Mouse (Mus musculus): ENCODE data around the gene Klhl30. TPM values are rescaled to one million over a fixed set of nuclear protein-coding genes. Genes with fewer than 3 reads are reported as not detected.

Gene Klhl30
- total RNA-seq, 2 experiments from 2014 or later = not detected

Other genes with a start within 250 kb of the Klhl30 start
- not detected for gene Rbm44, start 205.9 kb upstream of the Klhl30 start, total RNA-seq (2021)
- gene Ramp1, start 171.2 kb upstream of the Klhl30 start, total RNA-seq (2021) = 10 to 100 TPM; 60.8 to 65.0 TPM
- gene Ube2f, start 100.7 kb upstream of the Klhl30 start, total RNA-seq (2021) = 10 to 100 TPM; 53.1 to 57.9 TPM
- 10 to 100 TPM; 19.8 to 22.3 TPM for gene Scly, start 52.7 kb upstream of the Klhl30 start, total RNA-seq (2021)
- under 1 TPM in 1 of 2 experiments, not detected in 1; 0.07 TPM for gene Espnl, start 28.9 kb upstream of the Klhl30 start, total RNA-seq (2021)
- gene Erfe, start 15.4 kb downstream of the Klhl30 start, total RNA-seq (2021) = not detected
- 10 to 100 TPM; 65.3 to 70.8 TPM for gene Ilkap, start 47.8 kb downstream of the Klhl30 start, total RNA-seq (2021)
- 10 to 100 TPM; 14.1 to 15.2 TPM for gene Hes6, start 63.0 kb downstream of the Klhl30 start, total RNA-seq (2021)
- gene Per2, start 108.3 kb downstream of the Klhl30 start, total RNA-seq (2021) = 10 to 100 TPM; 26.4 to 37.3 TPM
- 10 to 100 TPM; 13.5 to 13.9 TPM for gene Traf3ip1, start 143.6 kb downstream of the Klhl30 start, total RNA-seq (2021)
- gene Asb1, start 189.5 kb downstream of the Klhl30 start, total RNA-seq (2021) = 10 to 100 TPM; 32.7 to 44.4 TPM

All from layer of hippocampus, postnatal 36 days (tissue).